Comparison of ENCODE assay signal across 10 mouse cellular contexts in genomic region chr5:134457371-134457770, GRCm38 (mm10). TPM values are rescaled to one million over a fixed set of nuclear protein-coding genes. Genes with fewer than 3 reads are reported as not detected.
DNase-seq lines count a peak whose midpoint lies in the region; ATAC-seq lines count a peak whose summit lies in the region.
"Had no signal": no experiment of that assay in that cellular context is flagged by ENCODE, and none has a peak within 500 bp of the region (broad histone marks: within the 10 kb centered on the region; RNA-seq: fewer than 3 reads in every experiment).

No protein-coding gene starts in this region.

- no peak overlapping the region for H3K4me2 ChIP-seq in heart, embryonic 15.5 days
- no peak overlapping the region for H3K4me2 ChIP-seq in midbrain, embryonic 11.5 days
- no peak overlapping the region for H3K4me2 ChIP-seq in midbrain, embryonic 15.5 days
- no peak overlapping the region for H3K4me2 ChIP-seq in embryonic facial prominence, embryonic 15.5 days (replicated peaks)
- H3K4me2 ChIP-seq in neural tube, embryonic 13.5 days, result no peak overlapping the region

- H3K27me3 ChIP-seq in heart, embryonic 15.5 days, result no peaks in the 10 kb centered on the region
- no peaks in the 10 kb centered on the region for H3K27me3 ChIP-seq in midbrain, embryonic 11.5 days (ENCODE audit: control insufficient read depth, insufficient read depth, low read length)
- H3K27me3 ChIP-seq in midbrain, embryonic 15.5 days (replicated peaks), result no peaks in the 10 kb centered on the region
- H3K27me3 ChIP-seq in embryonic facial prominence, embryonic 15.5 days, result no peaks in the 10 kb centered on the region
- H3K27me3 ChIP-seq in neural tube, embryonic 13.5 days, result no peaks in the 10 kb centered on the region
- H3K27me3 ChIP-seq: Patski had no signal

- no peaks in the 10 kb centered on the region for H3K9me3 ChIP-seq in heart, embryonic 15.5 days (replicated peaks)
- H3K9me3 ChIP-seq in midbrain, embryonic 11.5 days (ENCODE audit: control insufficient read depth, low read length), result no peaks in the 10 kb centered on the region
- H3K9me3 ChIP-seq in midbrain, embryonic 15.5 days, result no peaks in the 10 kb centered on the region
- H3K9me3 ChIP-seq in embryonic facial prominence, embryonic 15.5 days (replicated peaks), result no peaks in the 10 kb centered on the region
- 0 out of 2 replicates have a peak, but pooled peaks cover under 1% of the 10 kb centered on the region for H3K9me3 ChIP-seq in neural tube, embryonic 13.5 days

- H3K9ac ChIP-seq in heart, embryonic 15.5 days, result no peak overlapping the region
- no peak overlapping the region for H3K9ac ChIP-seq in midbrain, embryonic 11.5 days (ENCODE audit: low read length)
- H3K9ac ChIP-seq in midbrain, embryonic 15.5 days, result no peak overlapping the region
- no peak overlapping the region for H3K9ac ChIP-seq in embryonic facial prominence, embryonic 15.5 days
- H3K9ac ChIP-seq in neural tube, embryonic 13.5 days, result no peak overlapping the region

- H3K4me1 ChIP-seq in heart, embryonic 15.5 days (replicated peaks), result peaks cover 27% of the 10 kb centered on the region
- H3K4me1 ChIP-seq in midbrain, embryonic 11.5 days (ENCODE audit: control insufficient read depth, insufficient read depth, low read length), result peaks cover 16% of the 10 kb centered on the region
- peaks cover 25% of the 10 kb centered on the region for H3K4me1 ChIP-seq in midbrain, embryonic 15.5 days
- peaks cover 29% of the 10 kb centered on the region for H3K4me1 ChIP-seq in embryonic facial prominence, embryonic 15.5 days
- H3K4me1 ChIP-seq in neural tube, embryonic 13.5 days (replicated peaks), result peaks cover 28% of the 10 kb centered on the region

- H3K4me3 ChIP-seq in heart, embryonic 15.5 days, result no peak overlapping the region
- H3K4me3 ChIP-seq in midbrain, embryonic 11.5 days (ENCODE audit: low read depth, low read length), result no peak overlapping the region
- no peak overlapping the region for H3K4me3 ChIP-seq in midbrain, embryonic 15.5 days
- H3K4me3 ChIP-seq in embryonic facial prominence, embryonic 15.5 days (replicated peaks), result no peak overlapping the region; the same call in 1 of the 2 replicates
- 0 out of 2 replicates have a peak overlapping the region, but pooled peaks have one; percentile 83 for H3K4me3 ChIP-seq in neural tube, embryonic 13.5 days

- DNase-seq in heart, postnatal 14 days, result no peak
- DNase-seq in midbrain, embryonic 11.5 days (ENCODE audit: low spot score, missing footprints), result peak; percentile 82
- DNase-seq in urinary bladder, postnatal 4 days (ENCODE audit: low spot score in 2 of 2), result no peak
- no peak for DNase-seq in layer of hippocampus, adult 9-11 months

- no peak for ATAC-seq in heart, embryonic 15.5 days (replicated peaks; ENCODE audit: insufficient number of reproducible peaks, insufficient read depth, low FRiP score, low read depth)
- no peak for ATAC-seq in midbrain, embryonic 11.5 days (ENCODE audit: low FRiP score)
- ATAC-seq in midbrain, embryonic 15.5 days (replicated peaks), result no peak
- ATAC-seq in embryonic facial prominence, embryonic 15.5 days (ENCODE audit: insufficient number of reproducible peaks, low FRiP score, low TSS enrichment, low read depth), result no peak
- ATAC-seq in neural tube, embryonic 13.5 days (ENCODE audit: low read depth), result no peak

- H3K27ac ChIP-seq in heart, embryonic 15.5 days, result 0 out of 2 replicates have a peak overlapping the region, but pooled peaks have one; percentile 90
- H3K27ac ChIP-seq in midbrain, embryonic 11.5 days (ENCODE audit: low read depth, low read length), result no peak overlapping the region
- no peak overlapping the region for H3K27ac ChIP-seq in midbrain, embryonic 15.5 days
- H3K27ac ChIP-seq in embryonic facial prominence, embryonic 15.5 days (replicated peaks), result 0 out of 2 replicates have a peak overlapping the region, but pooled peaks have one; percentile 92
- no peak overlapping the region for H3K27ac ChIP-seq in neural tube, embryonic 13.5 days (replicated peaks)

- WGBS in heart, embryonic 15.5 days, result 82% methylated on average over 2 of the region's 2 CpGs
- 91% methylated on average over 2 of the region's 2 CpGs for WGBS in midbrain, embryonic 11.5 days
- WGBS in midbrain, embryonic 15.5 days, result 92% methylated on average over 2 of the region's 2 CpGs
- WGBS in embryonic facial prominence, embryonic 15.5 days, result 83% methylated on average over 2 of the region's 2 CpGs
- WGBS in neural tube, embryonic 13.5 days, result 88% methylated on average over 2 of the region's 2 CpGs

- H3K36me3 ChIP-seq in heart, embryonic 15.5 days, result peaks cover 1% of the 10 kb centered on the region
- H3K36me3 ChIP-seq in midbrain, embryonic 11.5 days (ENCODE audit: control insufficient read depth, insufficient read depth, low read length), result peaks cover 2% of the 10 kb centered on the region
- H3K36me3 ChIP-seq in midbrain, embryonic 15.5 days (replicated peaks), result no peaks in the 10 kb centered on the region
- no peaks in the 10 kb centered on the region for H3K36me3 ChIP-seq in embryonic facial prominence, embryonic 15.5 days
- peaks cover under 1% of the 10 kb centered on the region; the same call in 1 of the 2 replicates for H3K36me3 ChIP-seq in neural tube, embryonic 13.5 days

- intact Hi-C loops in heart, postnatal 14 days (cut with DNase I), result no loop called here

RNA-seq across cellular contexts. Expression of gene Gtf2ird1, which starts 0.9 kb away (rescaled TPM):
- 47.3 and 57.5 TPM in 2 replicates for polyA plus RNA-seq in heart, embryonic 15.5 days (2015; fragmentation: Nextera tagmentation; extraction: Ambion mirVana)
- total RNA-seq in heart, postnatal 14 days (2021), result 10 to 100 TPM; 28.6 to 30.9 TPM
- 86.5 and 88.1 TPM in 2 replicates for polyA plus RNA-seq in midbrain, embryonic 11.5 days (2014; fragmentation: Nextera tagmentation; extraction: Ambion mirVana)
- 89.0 and 90.2 TPM in 2 replicates for polyA plus RNA-seq in midbrain, embryonic 15.5 days (2015; fragmentation: Nextera tagmentation; extraction: Ambion mirVana)
- 114 and 123 TPM in 2 replicates for polyA plus RNA-seq in embryonic facial prominence, embryonic 15.5 days (2015; fragmentation: Nextera tagmentation; extraction: Ambion mirVana)
- polyA plus RNA-seq in neural tube, embryonic 13.5 days (2015; fragmentation: Nextera tagmentation; extraction: Ambion mirVana), result 63.1 and 85.8 TPM in 2 replicates
- total RNA-seq: neutrophil, adult 5-6 weeks had no signal

Comparison
In these comparisons a context has a peak if more than half of its experiments do, and no peak if none do; other contexts are left out.
1. H3K27ac ChIP-seq: peak in heart, embryonic 15.5 days (single experiment) and embryonic facial prominence, embryonic 15.5 days (single experiment); none in midbrain, embryonic 11.5 days (single experiment), midbrain, embryonic 15.5 days (single experiment) and neural tube, embryonic 13.5 days (single experiment).